Comparison of ENCODE assay signal across 10 mouse cellular contexts in the genomic region with DNA sequence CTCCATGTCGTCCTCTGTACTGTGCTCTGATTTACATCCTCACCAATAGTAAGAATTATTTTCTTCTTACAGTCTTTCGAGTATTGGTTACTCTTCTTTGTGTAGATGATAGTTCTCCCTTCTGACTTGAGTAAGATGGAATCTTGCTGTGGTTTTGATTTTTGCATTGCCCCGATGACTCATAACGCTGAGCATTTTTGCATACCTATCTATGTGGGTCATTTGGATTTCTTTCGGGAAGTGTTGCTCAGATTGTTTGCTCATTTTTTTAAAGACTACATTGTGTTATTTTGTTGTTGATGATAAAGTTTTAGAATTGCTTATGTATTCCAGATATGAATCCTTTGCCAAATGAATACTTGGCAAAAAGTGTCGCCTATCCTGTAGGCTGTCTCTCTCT.
"Had no signal": no experiment of that assay in that cellular context is flagged by ENCODE, and none has a peak within 500 bp of the region (broad histone marks: within the 10 kb centered on the region; RNA-seq: fewer than 3 reads in every experiment).

No protein-coding gene starts in this region.

- H3K36me3 ChIP-seq: limb, embryonic 10.5 days; liver, embryonic 12.5 days; lung, embryonic 15.5 days; midbrain, embryonic 13.5 days; neural tube, embryonic 12.5 days had no signal

- H3K27ac ChIP-seq: left cerebral cortex, adult 2 months; limb, embryonic 10.5 days; liver, embryonic 12.5 days; lung, embryonic 15.5 days; midbrain, embryonic 13.5 days; neural tube, embryonic 12.5 days; stomach, postnatal 0 days had no signal

- H3K27me3 ChIP-seq: liver, embryonic 12.5 days; lung, embryonic 15.5 days; midbrain, embryonic 13.5 days; neural tube, embryonic 12.5 days had no signal

- H3K9ac ChIP-seq: liver, embryonic 12.5 days; lung, embryonic 15.5 days; midbrain, embryonic 13.5 days; neural tube, embryonic 12.5 days had no signal

- DNase-seq: kidney, postnatal 14 days; lung, postnatal 14 days; thymus, postnatal 14 days had no signal

- H3K4me2 ChIP-seq: liver, embryonic 12.5 days; lung, embryonic 15.5 days; midbrain, embryonic 13.5 days; neural tube, embryonic 12.5 days had no signal

- H3K4me3 ChIP-seq: left cerebral cortex, adult 2 months; limb, embryonic 10.5 days; liver, embryonic 12.5 days; lung, embryonic 15.5 days; midbrain, embryonic 13.5 days; neural tube, embryonic 12.5 days had no signal

- ATAC-seq: liver, embryonic 12.5 days; midbrain, embryonic 13.5 days had no signal

- H3K9me3 ChIP-seq: limb, embryonic 10.5 days; liver, embryonic 12.5 days; lung, embryonic 15.5 days; midbrain, embryonic 13.5 days; neural tube, embryonic 12.5 days had no signal

- H3K4me1 ChIP-seq: limb, embryonic 10.5 days; liver, embryonic 12.5 days; lung, embryonic 15.5 days; midbrain, embryonic 13.5 days; neural tube, embryonic 12.5 days had no signal
